Mouse (Mus musculus): ENCODE data around the gene Ctsz. TPM values are rescaled to one million over a fixed set of nuclear protein-coding genes. Genes with fewer than 3 reads are reported as not detected.

Gene Ctsz
- total RNA-seq, 4 experiments from 2014 or later, result 33.2 to 287 (median 121) TPM

- no peak for DNase-seq (ENCODE audit: low spot score in 2 of 2)
These were observed 3.1 kb upstream of the Ctsz start for GRCm38 (mm10) chr2:174441898-174442297.

- DNase-seq (ENCODE audit: low spot score in 2 of 2), result no peak
These were observed 1.1 kb upstream of the Ctsz start for GRCm38 (mm10) chr2:174439961-174440360.

GRCm38 (mm10) chr2:174439450-174439838 is 605 bp upstream of the Ctsz start:
- no peak for DNase-seq (ENCODE audit: low spot score in 2 of 2)

- DNase-seq (ENCODE audit: low spot score in 2 of 2), result no peak
These were observed 658 bp downstream of the Ctsz start for GRCm38 (mm10) chr2:174438181-174438580.

- no peak for DNase-seq (ENCODE audit: low spot score in 2 of 2)
These were observed 1.2 kb downstream of the Ctsz start for GRCm38 (mm10) chr2:174437697-174437982.

GRCm38 (mm10) chr2:174436916-174437696 is 1.7 kb downstream of the Ctsz start:
- no peak for DNase-seq (ENCODE audit: low spot score in 2 of 2)

GRCm38 (mm10) chr2:174436076-174436701 is 2.6 kb downstream of the Ctsz start:
- no peak for DNase-seq (ENCODE audit: low spot score in 2 of 2)

- no peak for DNase-seq (ENCODE audit: low spot score in 2 of 2)
These were observed 3.9 kb downstream of the Ctsz start for GRCm38 (mm10) chr2:174434943-174435342.

GRCm38 (mm10) chr2:174428996-174429591 is 9.7 kb downstream of the Ctsz start:
- no peak for DNase-seq (ENCODE audit: low spot score in 2 of 2)

GRCm38 (mm10) chr2:174428076-174428835 is 10.6 kb downstream of the Ctsz start:
- DNase-seq (ENCODE audit: low spot score in 2 of 2), result no peak

- no peak for DNase-seq (ENCODE audit: low spot score in 2 of 2)
These were observed 12.0 kb downstream of the Ctsz start for GRCm38 (mm10) chr2:174426856-174427255.

- no peak for DNase-seq (ENCODE audit: low spot score in 2 of 2)
These were observed 14.3 kb downstream of the Ctsz start for GRCm38 (mm10) chr2:174424301-174425085.

- DNase-seq (ENCODE audit: low spot score in 2 of 2), result no peak
These were observed 17.7 kb downstream of the Ctsz start for GRCm38 (mm10) chr2:174421107-174421506.

GRCm38 (mm10) chr2:174415731-174416310 is 23.0 kb downstream of the Ctsz start, which contains the start of gene Nelfcd:
TSS of gene Nelfcd (plus strand) at chr2:174415804.
- peak; percentile 90 to 95 for DNase-seq (ENCODE audit: low spot score in 2 of 2)

- no peak for DNase-seq (ENCODE audit: low spot score in 2 of 2)
These were observed 23.7 kb downstream of the Ctsz start for GRCm38 (mm10) chr2:174415001-174415730.

- DNase-seq (ENCODE audit: low spot score in 2 of 2), result no peak
These were observed 25.7 kb downstream of the Ctsz start for GRCm38 (mm10) chr2:174413127-174413526.

- no peak for DNase-seq (ENCODE audit: low spot score in 2 of 2)
These were observed 28.6 kb downstream of the Ctsz start for GRCm38 (mm10) chr2:174410222-174410621.

- no peak for DNase-seq (ENCODE audit: low spot score in 2 of 2)
These were observed 38.4 kb downstream of the Ctsz start for GRCm38 (mm10) chr2:174400396-174400795.

- no peak for DNase-seq (ENCODE audit: low spot score in 2 of 2)
These were observed 41.0 kb downstream of the Ctsz start for GRCm38 (mm10) chr2:174397881-174398280.

- DNase-seq (ENCODE audit: low spot score in 2 of 2), result no peak
These were observed 41.8 kb downstream of the Ctsz start for GRCm38 (mm10) chr2:174397065-174397464.

Data from layer of hippocampus, adult 8-10 months (tissue).